Mouse (Mus musculus): ENCODE results near the gene Phtf2.
"Not testable (repeated sequence)": the region's sequence is repeated elsewhere in the genome, so short reads cannot be mapped to it uniquely, and the experiment has no call there.

Gene Phtf2

GRCm38 (mm10) chr5:20765365-20765920, 116.5 kb downstream of the Phtf2 start:
- DNase-seq (ENCODE audit: low read depth, low spot score) = no peak

- DNase-seq (ENCODE audit: low read depth, low spot score) = not testable (repeated sequence)
Measured at GRCm38 (mm10) chr5:20762441-20762840, 119.5 kb downstream of the Phtf2 start.

DNA sequence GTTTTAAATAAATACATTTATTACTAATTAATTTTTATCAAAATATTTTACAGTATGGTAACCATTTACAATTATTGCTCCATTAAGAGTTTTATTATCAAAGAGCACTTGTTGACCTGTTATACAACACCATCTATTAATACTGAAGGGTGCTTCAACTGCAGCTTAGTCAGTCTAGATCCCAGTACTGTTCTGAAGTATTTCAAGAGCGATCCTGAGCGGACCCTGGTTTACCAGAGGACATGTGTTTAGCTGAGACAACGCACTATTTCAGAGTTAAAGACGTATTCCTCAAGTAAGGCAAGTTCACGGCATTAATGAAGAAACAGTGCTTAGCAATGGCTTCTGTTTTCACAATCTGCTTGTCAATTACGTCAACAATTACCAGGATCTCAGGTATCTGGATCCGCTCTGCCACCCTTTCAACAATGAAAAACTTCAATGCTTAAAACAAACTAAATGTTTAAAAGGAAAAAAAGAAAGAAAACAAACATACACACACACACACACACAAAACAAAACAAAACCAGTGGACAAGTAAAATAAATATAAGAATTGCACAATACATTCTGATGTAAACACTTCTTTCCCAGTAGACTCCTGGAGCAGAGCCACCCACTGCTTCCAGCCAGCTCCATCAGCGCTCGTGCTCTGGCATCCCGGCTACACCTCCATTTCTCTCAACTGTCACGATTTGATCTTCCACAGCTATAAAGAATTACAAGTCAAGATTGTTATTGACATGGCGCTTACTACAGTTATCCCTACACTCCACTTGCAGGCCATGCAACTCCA, 121.4 kb downstream of the Phtf2 start:
- no peak for DNase-seq (ENCODE audit: low read depth, low spot score)

GRCm38 (mm10) chr5:20759771-20760170, 122.2 kb downstream of the Phtf2 start:
- no peak for DNase-seq (ENCODE audit: low read depth, low spot score)

GRCm38 (mm10) chr5:20753963-20754362, 128.0 kb downstream of the Phtf2 start:
- no peak for DNase-seq (ENCODE audit: low read depth, low spot score)

DNA sequence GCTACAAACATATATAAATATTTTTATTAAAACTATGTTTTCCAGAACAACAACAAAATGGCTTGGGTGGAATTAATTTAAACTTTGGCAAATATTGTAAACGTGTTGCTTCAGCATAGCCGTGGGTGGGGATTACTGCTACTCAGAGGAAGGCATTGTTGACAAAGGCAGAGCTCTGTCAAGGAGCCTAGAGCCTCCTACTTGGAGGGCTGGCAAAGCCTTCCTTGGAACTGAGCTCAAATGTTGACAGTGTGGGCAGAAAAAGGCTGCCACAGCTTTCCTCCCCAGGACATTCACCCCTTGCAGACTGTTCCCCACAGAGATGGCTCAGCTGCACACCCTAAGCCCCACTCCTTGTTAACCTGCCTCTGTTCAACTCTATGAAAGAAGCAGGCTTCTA, 128.8 kb downstream of the Phtf2 start:
- DNase-seq (ENCODE audit: low read depth, low spot score) = no peak

DNA sequence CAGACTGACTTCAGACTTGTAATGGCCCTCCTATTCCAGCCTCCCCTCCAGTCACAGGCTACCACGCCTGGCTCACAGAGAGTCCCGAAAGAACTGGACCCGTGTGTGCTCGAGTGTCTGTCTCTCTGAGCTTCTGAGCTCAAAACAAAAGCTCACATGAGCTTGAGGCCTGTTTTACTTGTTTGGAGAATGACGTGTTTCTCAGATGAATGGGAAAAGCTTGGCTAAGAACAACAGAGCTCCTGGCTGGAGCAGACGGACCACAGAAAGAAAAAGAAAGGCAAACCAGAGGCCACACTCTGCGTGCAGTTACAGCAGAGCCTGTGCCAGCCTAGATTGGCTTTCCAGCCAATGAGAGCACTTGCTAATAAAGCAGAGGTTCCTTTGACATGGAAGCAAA, 130.2 kb downstream of the Phtf2 start:
- no peak for DNase-seq (ENCODE audit: low read depth, low spot score)

DNA sequence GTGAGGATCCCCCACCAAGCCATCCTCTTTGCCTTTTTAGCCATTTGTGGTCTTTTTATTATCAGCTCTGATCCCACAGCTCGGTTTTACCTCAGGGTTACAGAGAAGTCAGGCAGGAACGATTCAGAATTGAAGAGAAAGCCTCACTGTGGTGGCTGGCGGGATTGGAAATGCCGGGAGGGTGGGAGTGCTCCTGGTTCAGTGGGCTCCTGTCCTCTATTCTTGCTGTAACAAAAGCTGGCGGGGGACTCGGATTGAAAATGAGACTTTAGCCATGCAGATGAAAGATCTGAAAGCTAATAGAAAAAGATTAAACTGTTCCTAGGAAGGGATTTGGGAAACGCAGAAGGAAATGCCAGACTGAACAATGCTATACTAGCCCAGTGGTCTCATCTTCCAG, 130.9 kb downstream of the Phtf2 start:
- no peak for DNase-seq (ENCODE audit: low read depth, low spot score)

DNA sequence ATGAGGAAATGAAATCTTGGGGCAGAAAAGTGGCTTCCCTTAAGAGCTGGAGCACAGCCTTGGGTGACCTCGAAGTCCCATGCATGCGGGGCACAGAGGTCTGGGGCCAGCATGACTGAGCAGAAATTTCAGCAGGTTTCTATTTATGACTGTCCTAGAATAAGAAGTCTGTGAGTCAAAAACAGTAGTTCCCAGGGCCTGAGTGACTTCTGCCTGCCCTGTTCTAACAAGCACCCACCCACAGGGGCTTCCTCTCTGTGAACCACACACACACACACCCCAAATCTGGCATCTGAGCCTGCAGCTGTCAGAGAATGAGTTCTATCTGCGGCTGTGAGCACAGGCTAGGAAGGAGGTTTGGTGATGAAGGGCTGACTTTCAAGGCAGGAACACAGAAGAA, 132.4 kb downstream of the Phtf2 start:
- peak; percentile 8 for DNase-seq (ENCODE audit: low read depth, low spot score)

DNA sequence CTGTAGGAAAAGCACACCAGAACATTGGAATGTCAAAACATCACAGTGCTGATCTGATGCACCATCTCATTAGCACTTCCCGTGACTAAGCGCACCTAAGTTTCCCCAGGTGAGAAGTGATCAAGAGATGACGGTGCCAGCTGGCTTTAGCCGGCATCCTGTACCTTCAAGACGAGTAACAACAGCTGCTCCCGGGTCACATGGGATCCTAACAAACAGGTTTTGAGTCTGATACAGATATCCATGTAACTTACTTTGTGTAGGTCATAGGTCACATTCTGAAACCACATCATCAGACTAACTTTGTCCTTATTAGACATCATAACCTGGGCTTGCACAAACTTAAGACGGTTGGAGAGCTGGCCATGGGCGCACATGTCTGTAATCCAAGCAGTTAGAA, 133.1 kb downstream of the Phtf2 start:
- no peak for DNase-seq (ENCODE audit: low read depth, low spot score)

- DNase-seq (ENCODE audit: low read depth, low spot score) = no peak
Measured at GRCm38 (mm10) chr5:20748142-20748541, 133.8 kb downstream of the Phtf2 start.

DNA sequence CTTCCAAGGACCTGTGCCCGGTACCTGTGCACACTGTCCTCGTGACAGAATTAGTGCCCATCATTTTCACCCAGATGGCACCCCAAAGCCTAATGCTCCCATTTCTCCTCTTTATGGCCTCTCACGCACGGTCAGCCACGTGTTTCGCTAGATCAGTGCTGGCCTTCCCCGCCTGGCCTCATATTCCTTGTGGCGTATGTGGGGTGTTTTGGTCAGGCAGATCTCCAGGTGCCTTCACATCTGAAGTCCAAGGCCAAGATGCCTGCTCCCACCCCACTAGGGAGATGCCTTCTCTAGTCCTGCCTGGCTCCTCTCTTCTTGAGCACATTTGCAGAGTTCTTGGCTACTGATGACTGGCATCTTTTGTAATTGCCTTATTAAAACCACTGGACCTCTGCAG, 140.0 kb downstream of the Phtf2 start:
- no peak for DNase-seq (ENCODE audit: low read depth, low spot score)

DNA sequence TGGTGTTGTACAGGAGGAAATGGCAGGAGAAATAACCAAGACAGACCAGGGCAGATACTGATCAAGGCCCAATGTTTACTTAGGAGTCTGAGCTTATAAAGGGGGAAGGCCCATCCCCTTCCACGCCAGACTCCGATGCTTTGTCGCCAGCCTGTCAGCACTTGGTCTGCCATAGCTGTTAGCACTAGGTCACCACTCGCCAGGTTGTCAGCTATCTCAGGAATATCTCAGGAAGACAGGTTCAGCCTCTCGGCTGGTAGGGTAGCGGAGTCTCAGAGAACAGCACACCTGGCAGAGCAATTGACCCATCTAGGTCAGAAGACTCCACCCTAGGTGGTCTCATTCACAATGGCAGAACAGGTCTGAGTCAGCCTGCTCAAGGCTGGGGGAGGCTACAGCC, 140.7 kb downstream of the Phtf2 start:
- DNase-seq (ENCODE audit: low read depth, low spot score) = no peak

GRCm38 (mm10) chr5:20738795-20739194, 143.1 kb downstream of the Phtf2 start:
- no peak for DNase-seq (ENCODE audit: low read depth, low spot score)

DNA sequence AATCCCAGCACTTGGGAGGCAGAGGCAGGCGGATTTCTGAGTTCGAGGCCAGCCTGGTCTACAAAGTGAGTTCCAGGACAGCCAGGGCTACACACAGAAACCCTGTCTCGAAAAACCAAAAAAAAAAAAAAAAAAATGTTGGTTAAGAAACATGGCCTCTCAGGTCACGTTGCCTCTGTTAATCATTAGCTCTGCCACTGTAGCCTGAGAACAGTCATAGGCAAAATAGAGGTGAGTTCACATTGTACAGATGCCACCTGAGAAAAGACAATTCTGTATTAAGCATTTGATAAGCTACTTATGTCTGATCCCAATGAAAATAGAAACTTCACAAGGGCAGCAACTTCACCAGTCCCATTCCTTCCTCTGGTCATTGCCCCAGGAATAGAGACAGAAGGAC, 158.7 kb downstream of the Phtf2 start:
- DNase-seq (ENCODE audit: low read depth, low spot score) = not testable (repeated sequence)

GRCm38 (mm10) chr5:20720201-20720900, 161.6 kb downstream of the Phtf2 start:
- DNase-seq (ENCODE audit: low read depth, low spot score) = no peak

- DNase-seq (ENCODE audit: low read depth, low spot score) = not testable (repeated sequence)
Measured at GRCm38 (mm10) chr5:20715980-20716379, 165.9 kb downstream of the Phtf2 start.

DNA sequence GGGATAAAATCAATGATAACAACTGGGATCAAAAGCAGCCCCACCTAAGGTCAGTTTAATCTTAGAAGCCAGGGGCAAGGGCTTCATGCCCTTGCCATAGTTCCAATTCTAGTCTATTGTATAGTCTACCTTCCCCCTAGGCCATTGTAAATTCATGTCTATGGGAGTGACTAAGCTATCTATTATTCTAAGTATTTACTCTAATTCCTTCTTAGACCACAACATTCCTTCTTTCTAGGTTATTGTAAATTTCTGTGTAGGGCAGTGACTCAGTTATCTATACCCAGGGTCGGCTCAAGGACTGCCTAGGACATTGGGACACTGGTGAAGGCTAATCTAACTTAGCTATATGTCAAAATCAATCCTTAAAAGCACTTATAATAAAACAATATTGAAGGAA, 167.3 kb downstream of the Phtf2 start:
- peak; percentile 31 for DNase-seq (ENCODE audit: low read depth, low spot score)

DNA sequence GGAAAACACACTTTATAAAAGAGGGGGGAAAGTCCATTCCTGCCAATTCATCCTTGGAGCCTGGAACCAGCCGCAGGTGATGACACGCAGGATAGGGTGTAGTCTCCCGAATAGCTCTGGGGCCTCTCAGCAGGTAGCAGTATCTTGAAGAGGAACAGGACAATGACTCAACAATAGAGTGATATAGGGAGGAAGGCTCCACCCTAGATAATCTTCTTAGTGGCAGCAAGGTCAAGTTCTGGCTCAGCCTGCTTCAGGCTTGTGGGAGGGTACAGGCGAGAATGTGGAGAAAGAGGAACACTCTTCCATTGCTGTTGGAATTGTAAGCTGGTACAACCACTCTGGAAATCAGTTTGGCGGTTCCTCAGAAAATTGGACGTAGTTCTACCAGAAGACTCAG, 171.1 kb downstream of the Phtf2 start:
- DNase-seq (ENCODE audit: low read depth, low spot score) = not testable (repeated sequence)
